Mouse (Mus musculus) small intestine, adult 2 months (tissue): ENCODE data around the gene Rpp14. TPM values are rescaled to one million over a fixed set of nuclear protein-coding genes. Genes with fewer than 3 reads are reported as not detected.

ENCODE experiments used
- H3K27ac ChIP-seq: fragments of 200-500 bp; 2 replicates; pipeline ENCODE4 v1.5.1; 2012; ENCODE audit warnings: low read depth, low read length, control low read depth, inconsistent platforms; ENCODE audit not compliant: insufficient read depth
- H3K27me3 ChIP-seq: fragments of 200-500 bp; 2 replicates; pipeline ENCODE4 v1.6.1; 2012; ENCODE audit warnings: mild to moderate bottlenecking, moderate library complexity, low read length, inconsistent platforms; ENCODE audit not compliant: control insufficient read depth, insufficient read depth
- H3K36me3 ChIP-seq: fragments of 200-500 bp; 2 replicates; pipeline ENCODE4 v1.6.1; 2012; ENCODE audit warnings: mild to moderate bottlenecking, low read length, control low read depth, inconsistent platforms; ENCODE audit not compliant: control insufficient read depth, insufficient read depth
- H3K4me1 ChIP-seq: fragments of 200-500 bp; 2 replicates; pipeline ENCODE4 v1.6.1; 2012; ENCODE audit warnings: low read length, inconsistent platforms, mixed read lengths; ENCODE audit not compliant: control insufficient read depth, insufficient read depth, insufficient read length
- H3K4me3 ChIP-seq: fragments of 200-500 bp; 2 replicates; pipeline ENCODE4 v1.5.1; 2012; ENCODE audit warnings: low read depth, mild to moderate bottlenecking, control low read depth, inconsistent platforms, low read length, moderate library complexity
- CTCF ChIP-seq: fragments of 200-500 bp; IDR thresholded peaks from 2 replicates; pipeline ENCODE4 v1.5.1; 2012; ENCODE audit warnings: low read depth, mild to moderate bottlenecking, control low read depth, inconsistent platforms, low read length, moderate library complexity, mixed read lengths; ENCODE audit not compliant: insufficient replicate concordance, insufficient read length; ENCODE audit errors: extremely low read depth
- POLR2A ChIP-seq: fragments of 200-500 bp; IDR thresholded peaks from 2 replicates; pipeline ENCODE4 v1.6.1; 2012; ENCODE audit warnings: low read depth, mild to moderate bottlenecking, control low read depth, inconsistent platforms, low read length, moderate library complexity
- WGBS: fragments of 180-500 bp; shearing (Covaris S2); methylation state at CpG from one replicate; pipeline ENCODE4 v1.1.7; 2018; 5-methylcytosine and 5-hydroxymethylcytosine counted together
- polyA plus RNA-seq: library from polyadenylated mRNA; depleted of rRNA; stranded (reverse); fragments of >200 nt; gene quantifications from 2 replicates; pipeline ENCODE4 v1.2.3, GENCODE M21; 2012; rRNA removed

The Rpp14 gene
- 1.3 and 1.4 TPM in 2 replicates for polyA plus RNA-seq

DNA sequence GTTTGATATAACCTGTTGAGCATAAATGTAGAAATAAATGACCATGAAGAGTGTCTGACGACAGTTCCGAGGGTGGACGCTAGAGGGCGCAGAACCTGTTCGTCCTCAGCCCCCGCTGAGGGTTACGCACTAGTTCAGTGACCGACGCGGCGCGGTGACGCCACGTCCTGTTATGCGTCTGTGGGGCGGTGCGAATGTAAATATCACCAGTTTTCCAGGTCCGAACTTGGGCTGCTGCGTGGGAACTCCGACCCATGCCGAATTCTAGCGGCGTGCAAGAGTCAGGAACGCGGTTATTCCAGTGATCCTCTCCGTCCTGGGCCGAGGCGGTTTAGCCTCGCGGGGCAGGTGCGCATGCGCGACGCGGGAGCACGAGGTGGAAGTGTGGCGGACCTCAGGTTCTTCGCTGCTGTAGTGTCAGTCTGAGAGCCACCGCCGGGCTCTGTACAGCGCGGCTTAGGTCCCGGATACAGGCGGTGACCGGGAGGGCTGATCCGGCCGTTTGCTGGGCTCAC is at the start of gene Rpp14:
Rpp14 (plus strand) TSS at position 203 of the 515 bp plus-strand sequence.
- Histone ChIP-seq H3K27me3 (no peaks in the 10 kb centered on the region), H3K4me3 (peak within 1 kb of the TSS; percentile 82), H3K36me3 (peaks cover 11% of the 10 kb centered on the region), H3K27ac (peak within 1 kb of the TSS; percentile 98), H3K4me1 (peaks cover 2% of the 10 kb centered on the region; the same call in 1 of the 2 replicates)
- TF ChIP-seq POLR2A (no peak), CTCF (peak; percentile 93)
- under 1% methylated on average over 47 of the region's 47 CpGs for WGBS

GRCm38 (mm10) chr14:8030535-8030934 is 49.6 kb upstream of the Rpp14 start:
- no peak for TF ChIP-seq CTCF
- TF ChIP-seq POLR2A = no peak
- Histone ChIP-seq H3K36me3 (0 out of 2 replicates have a peak, but pooled peaks cover 2% of the 10 kb centered on the region), H3K27me3 (no peaks in the 10 kb centered on the region), H3K4me1 (no peaks in the 10 kb centered on the region), H3K27ac (no peak overlapping the region), H3K4me3 (no peak overlapping the region)
- 68% methylated on average over 4 of the region's 4 CpGs for WGBS

- no peak for TF ChIP-seq POLR2A
- no peak for TF ChIP-seq CTCF
- H3K4me3 ChIP-seq = no peak overlapping the region
- H3K27ac ChIP-seq = no peak overlapping the region
- no peaks in the 10 kb centered on the region; the same call in 1 of the 2 replicates for H3K4me1 ChIP-seq
- 0 out of 2 replicates have a peak, but pooled peaks cover 2% of the 10 kb centered on the region for H3K36me3 ChIP-seq
- WGBS = 83% methylated on average over 13 of the region's 13 CpGs
- H3K27me3 ChIP-seq = no peaks in the 10 kb centered on the region
These were observed 47.9 kb upstream of the Rpp14 start for GRCm38 (mm10) chr14:8032087-8032944.

- H3K4me1 ChIP-seq = no peaks in the 10 kb centered on the region; the same call in 1 of the 2 replicates
- 77% methylated on average over 5 of the region's 5 CpGs for WGBS
- no peak overlapping the region for H3K27ac ChIP-seq
These were observed 45.6 kb upstream of the Rpp14 start for GRCm38 (mm10) chr14:8034561-8034960.

GRCm38 (mm10) chr14:8035951-8036350 is 44.2 kb upstream of the Rpp14 start:
- H3K27me3 ChIP-seq = no peaks in the 10 kb centered on the region
- H3K36me3 ChIP-seq = peaks cover 1% of the 10 kb centered on the region; the same call in 1 of the 2 replicates
- H3K27ac ChIP-seq = no peak overlapping the region
- 90% methylated on average over 6 of the region's 6 CpGs for WGBS
- H3K4me3 ChIP-seq = no peak overlapping the region
- H3K4me1 ChIP-seq = no peaks in the 10 kb centered on the region; the same call in 1 of the 2 replicates
- TF ChIP-seq CTCF = no peak
- no peak for TF ChIP-seq POLR2A

More at GRCm38 (mm10) chr14:8034561-8034960, 45.6 kb upstream of the Rpp14 start:
- Histone ChIP-seq H3K36me3 (no peaks in the 10 kb centered on the region), H3K4me3 (no peak overlapping the region), H3K27me3 (no peaks in the 10 kb centered on the region)
- TF ChIP-seq POLR2A (no peak), CTCF (no peak)

DNA sequence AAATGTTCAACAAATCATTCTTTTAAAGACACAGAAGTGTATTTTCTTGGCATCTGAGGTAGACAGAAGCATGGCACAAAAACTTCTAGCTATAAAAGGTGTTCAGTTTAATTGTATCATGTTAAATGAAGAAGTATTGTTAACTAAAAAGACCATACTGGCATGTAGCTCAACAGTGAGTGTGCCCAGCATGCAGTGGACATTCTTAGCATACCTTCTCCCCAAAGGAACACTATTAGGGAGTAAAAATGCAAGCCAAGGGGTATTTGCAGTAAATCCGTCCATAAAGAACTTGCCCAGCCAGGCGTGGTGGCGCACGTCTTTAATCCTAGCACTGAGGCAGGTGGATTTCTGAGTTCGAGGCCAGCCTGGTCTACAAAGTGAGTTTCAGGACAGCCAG is 43.8 kb upstream of the Rpp14 start:
- Histone ChIP-seq H3K36me3 (peaks cover 1% of the 10 kb centered on the region; the same call in 1 of the 2 replicates), H3K4me3 (no peak overlapping the region), H3K4me1 (no peaks in the 10 kb centered on the region; the same call in 1 of the 2 replicates), H3K27ac (no peak overlapping the region), H3K27me3 (no peaks in the 10 kb centered on the region)
- TF ChIP-seq CTCF = no peak
- no peak for TF ChIP-seq POLR2A
- WGBS = 93% methylated on average over 5 of the region's 5 CpGs

GRCm38 (mm10) chr14:8038150-8038549 is 42.0 kb upstream of the Rpp14 start:
- peaks cover 5% of the 10 kb centered on the region for H3K36me3 ChIP-seq
- no peak overlapping the region for H3K27ac ChIP-seq
- no peaks in the 10 kb centered on the region; the same call in 1 of the 2 replicates for H3K4me1 ChIP-seq
- H3K27me3 ChIP-seq = no peaks in the 10 kb centered on the region
- H3K4me3 ChIP-seq = no peak overlapping the region
- TF ChIP-seq POLR2A = no peak
- no peak for TF ChIP-seq CTCF
- 80% methylated on average over 5 of the region's 5 CpGs for WGBS
